11 mouse cellular contexts compared by ENCODE assay signal in the genomic region with DNA sequence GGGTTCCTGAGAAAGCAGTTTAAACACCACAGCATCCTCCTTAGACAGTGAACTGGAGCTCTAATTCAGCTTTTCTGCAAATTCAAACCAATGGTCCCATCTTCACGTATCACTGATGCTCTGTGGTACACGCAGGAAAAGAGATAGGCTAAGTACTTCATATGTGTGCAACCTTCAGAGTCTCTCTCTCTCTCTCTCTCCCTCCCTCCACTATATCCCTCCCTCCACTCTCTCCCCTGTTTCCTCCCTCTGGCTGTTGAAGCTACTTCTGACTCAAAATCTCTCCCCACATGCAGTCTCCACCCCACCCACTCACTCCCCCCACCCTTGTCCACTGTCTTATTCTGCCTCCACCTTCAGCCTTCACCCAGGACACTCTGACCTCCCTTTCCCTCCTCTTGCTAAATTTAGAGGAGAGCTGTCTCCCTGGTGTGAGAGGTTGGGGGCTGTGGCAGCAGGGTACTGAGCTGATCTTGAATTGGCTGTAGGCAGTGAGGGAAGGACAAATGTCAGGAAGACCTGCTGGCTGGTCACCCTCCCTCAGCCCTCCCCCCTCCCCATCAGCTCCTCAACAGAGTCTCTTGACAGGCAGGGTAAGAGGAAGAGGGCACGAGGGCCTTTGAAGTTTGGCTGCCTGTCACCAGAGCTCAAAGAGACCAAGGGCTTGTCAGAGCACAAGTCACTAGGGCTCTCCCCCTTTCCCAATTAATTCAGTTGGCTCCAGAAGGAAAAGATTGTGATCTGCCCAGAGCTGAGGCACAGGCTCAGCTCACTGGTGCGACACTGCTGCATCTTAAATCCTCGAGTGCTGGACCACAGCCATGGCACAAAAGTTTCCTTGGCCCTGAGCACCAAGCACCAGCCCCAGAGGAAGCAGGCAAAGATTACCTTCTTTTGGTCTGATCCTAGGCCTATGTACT.
DNase-seq lines count a peak whose midpoint lies in the region; ATAC-seq and TF ChIP-seq lines count a peak whose summit lies in the region.
"Had no signal": no experiment of that assay in that cellular context is flagged by ENCODE, and none has a peak within 500 bp of the region (broad histone marks: within the 10 kb centered on the region; RNA-seq: fewer than 3 reads in every experiment).

No protein-coding gene starts in this region.

- intact Hi-C loops in left cerebral cortex, postnatal 4 days (cut with DNase I), result no loop called here
- intact Hi-C loops in left cerebral cortex, adult 2 months (cut with DNase I), result no loop called here

- no peaks in the 10 kb centered on the region for H3K4me1 ChIP-seq in hindbrain, postnatal 0 days (ENCODE audit: insufficient read depth, low read length)
- H3K4me1 ChIP-seq: neural tube, embryonic 13.5 days had no signal

- H3K9me3 ChIP-seq in hindbrain, postnatal 0 days (ENCODE audit: low read length), result no peaks in the 10 kb centered on the region
- H3K9me3 ChIP-seq: limb, embryonic 15.5 days; neural tube, embryonic 13.5 days had no signal

- no peaks in the 10 kb centered on the region for H3K36me3 ChIP-seq in hindbrain, postnatal 0 days (ENCODE audit: insufficient read depth, low read length)
- H3K36me3 ChIP-seq: limb, embryonic 15.5 days; neural tube, embryonic 13.5 days had no signal

- H3K27ac ChIP-seq in left cerebral cortex, adult 2 months, result no peak overlapping the region
- no peak overlapping the region for H3K27ac ChIP-seq in hindbrain, postnatal 0 days
- H3K27ac ChIP-seq: limb, embryonic 15.5 days; neural tube, embryonic 13.5 days had no signal

- H3K4me2 ChIP-seq in hindbrain, postnatal 0 days (ENCODE audit: low read depth, low read length), result no peak overlapping the region
- H3K4me2 ChIP-seq: limb, embryonic 15.5 days; neural tube, embryonic 13.5 days had no signal

- H3K27me3 ChIP-seq in hindbrain, postnatal 0 days (ENCODE audit: insufficient read depth, low read length), result no peaks in the 10 kb centered on the region
- H3K27me3 ChIP-seq: limb, embryonic 15.5 days; neural tube, embryonic 13.5 days had no signal

- H3K9ac ChIP-seq in hindbrain, postnatal 0 days (replicated peaks; ENCODE audit: low read length), result no peak overlapping the region
- H3K9ac ChIP-seq: limb, embryonic 15.5 days; neural tube, embryonic 13.5 days had no signal

- ATAC-seq in hindbrain, postnatal 0 days, result peak; percentile 83
- ATAC-seq in erythroid progenitor cell, adult 5-6 weeks (replicated peaks; ENCODE audit: low FRiP score, poor library complexity, severe bottlenecking), result no peak
- ATAC-seq in CD4-positive, CD25-positive, alpha-beta regulatory T cell, adult 4 months, result no peak

- TF ChIP-seq CTCF in left cerebral cortex, adult 2 months (IDR thresholded peaks at IDR 0.05), result no peak
- no peak for TF ChIP-seq CTCF in hindbrain, postnatal 0 days (IDR thresholded peaks at IDR 0.05; ENCODE audit: low read depth)

- peak; percentile 23 for DNase-seq in adrenal gland, postnatal 10 days
- no peak for DNase-seq in adrenal gland, adult 18-20 months (ENCODE audit: low spot score in 2 of 2)
- peak; percentile 39 for DNase-seq in left cerebral cortex, postnatal 4 days
- DNase-seq in left cerebral cortex, adult 2 months (ENCODE audit: extremely low spot score in 1 of 2, low spot score in 2 of 2), result no peak
- DNase-seq in hindbrain, postnatal 0 days (ENCODE audit: low spot score), result peak; percentile 53
- DNase-seq in neural tube, embryonic 10.5 days (ENCODE audit: extremely low spot score, low spot score), result peak; percentile 16
- DNase-seq: lung, postnatal 36 days had no signal

- 33% methylated on average over 5 of the region's 5 CpGs for WGBS in hindbrain, postnatal 0 days

- no peak overlapping the region for H3K4me3 ChIP-seq in left cerebral cortex, adult 2 months
- no peak overlapping the region for H3K4me3 ChIP-seq in hindbrain, postnatal 0 days (ENCODE audit: low read length)
- H3K4me3 ChIP-seq: limb, embryonic 15.5 days; neural tube, embryonic 13.5 days had no signal

Comparison
In these comparisons a context has a peak if more than half of its experiments do, and no peak if none do; other contexts are left out.
1. DNase-seq: peak in adrenal gland, postnatal 10 days (single experiment), left cerebral cortex, postnatal 4 days (single experiment), hindbrain, postnatal 0 days (single experiment) and neural tube, embryonic 10.5 days (single experiment); none in adrenal gland, adult 18-20 months (0 of 2) and left cerebral cortex, adult 2 months (0 of 2).